Mouse (Mus musculus) CD8-positive naive resting alpha-beta T cell, adult 2 months (primary cell): ENCODE results near the gene Camta1.
"Not testable (repeated sequence)": the region's sequence is repeated elsewhere in the genome, so short reads cannot be mapped to it uniquely, and the experiment has no call there.

Experiments
- DNase-seq, 2 experiments: peaks; one replicate each; pipeline ENCODE4 v3.0.0; 2022; ENCODE audit warnings: low read depth in 2 of 2, low spot score in 2 of 2

Camta1 gene

GRCm38 (mm10) chr4:150874416-150874815 is 987.3 kb downstream of the Camta1 start:
- not testable (repeated sequence) for DNase-seq

DNA sequence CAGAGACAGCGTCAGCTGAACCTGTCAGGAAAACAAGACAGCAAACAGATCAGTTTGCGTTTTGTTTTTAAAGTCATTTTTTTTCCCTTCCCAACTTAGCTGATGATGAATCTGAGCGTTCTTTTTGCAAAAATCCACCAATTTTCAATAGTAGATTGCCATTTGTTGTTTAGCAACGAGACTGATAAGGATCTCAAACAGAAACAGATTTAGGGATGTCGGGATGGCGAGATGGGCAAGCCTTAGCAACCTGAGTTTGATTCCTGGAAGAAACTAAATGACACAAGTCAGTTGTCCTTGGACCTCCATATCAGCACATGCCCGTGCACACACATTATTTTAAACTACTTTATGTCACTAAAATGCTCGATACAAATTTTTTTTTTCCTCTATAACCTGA is 989.0 kb downstream of the Camta1 start:
- DNase-seq: no peak

GRCm38 (mm10) chr4:150872139-150872651 is 989.5 kb downstream of the Camta1 start:
- no peak for DNase-seq

- no peak for DNase-seq
Measured at GRCm38 (mm10) chr4:150871392-150872138, 990.1 kb downstream of the Camta1 start.

- DNase-seq: no peak
Measured at GRCm38 (mm10) chr4:150870963-150871391, 990.7 kb downstream of the Camta1 start.

DNA sequence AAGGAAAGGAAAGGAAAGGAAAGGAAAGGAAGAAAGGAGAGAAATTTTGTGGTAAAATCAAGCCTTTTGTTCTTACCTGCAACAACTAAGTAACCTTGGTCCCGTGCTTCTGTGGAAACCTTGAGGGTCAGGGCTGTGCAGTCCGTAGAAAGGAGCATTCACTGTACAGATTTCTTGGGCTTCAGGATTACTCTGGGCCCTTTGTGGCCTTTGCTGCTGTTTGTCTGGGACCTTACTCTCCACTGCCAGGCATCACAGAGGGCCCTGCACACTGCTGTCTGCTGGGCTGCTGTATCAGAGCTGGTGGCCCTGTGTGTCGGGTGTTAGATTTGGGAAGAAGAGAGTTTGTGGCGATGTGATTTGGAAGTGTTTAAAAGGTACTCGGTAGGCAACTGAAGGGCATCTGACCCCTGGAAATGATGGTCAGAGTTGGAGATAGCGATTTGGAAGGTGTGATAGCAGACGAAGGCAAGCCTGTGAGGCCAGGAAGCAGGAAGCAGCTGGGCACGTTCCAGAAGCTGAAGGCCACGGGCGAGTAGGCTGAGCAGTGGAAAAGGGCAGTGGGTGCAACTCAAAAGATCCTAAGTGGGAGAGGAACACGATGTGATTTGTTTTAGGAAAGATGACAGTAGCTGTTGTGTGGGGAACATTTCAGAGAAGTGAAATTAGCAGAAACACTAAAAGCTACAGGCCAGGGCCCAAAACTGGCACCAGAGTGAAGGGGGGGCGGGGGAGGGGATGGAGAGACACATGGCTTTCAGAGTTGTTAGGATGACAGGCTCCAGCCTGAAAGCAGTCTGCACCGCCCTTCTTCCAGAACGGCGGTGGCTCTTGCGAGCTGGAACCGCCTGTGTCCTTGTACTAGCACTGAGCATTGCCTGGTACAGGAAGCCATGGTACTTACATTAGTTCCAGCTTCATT is 992.1 kb downstream of the Camta1 start:
- no peak for DNase-seq

DNA sequence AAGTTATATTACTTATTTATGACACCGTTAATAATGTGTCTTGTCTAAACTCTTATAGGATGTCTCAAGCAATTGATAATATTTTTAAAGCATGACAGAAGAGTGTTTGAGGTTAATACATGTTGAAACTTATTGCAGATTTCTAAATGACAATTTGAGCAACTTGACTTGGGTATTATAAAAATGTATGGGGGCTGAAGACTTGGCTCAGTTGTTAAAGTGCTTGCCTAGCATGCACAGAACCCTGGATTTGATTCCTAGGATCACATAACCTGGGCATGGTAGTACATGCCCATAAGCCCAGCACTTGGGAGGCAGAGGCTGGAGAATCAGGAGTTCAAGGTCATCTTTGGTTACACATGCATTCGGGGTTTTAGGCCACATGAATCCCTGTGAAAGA is 992.8 kb downstream of the Camta1 start:
- no peak for DNase-seq

GRCm38 (mm10) chr4:150868161-150868560 is 993.5 kb downstream of the Camta1 start:
- DNase-seq: no peak
